Mouse (Mus musculus): ENCODE measurements around the gene Ccdc65. TPM values are rescaled to one million over a fixed set of nuclear protein-coding genes. Genes with fewer than 3 reads are reported as not detected.
A peak's percentile ranks its signal among the peaks of the same experiment; 100 is the strongest.

The Ccdc65 gene
- polyA plus RNA-seq, 1 experiment from 2014 or later: 5.7 TPM

DNA sequence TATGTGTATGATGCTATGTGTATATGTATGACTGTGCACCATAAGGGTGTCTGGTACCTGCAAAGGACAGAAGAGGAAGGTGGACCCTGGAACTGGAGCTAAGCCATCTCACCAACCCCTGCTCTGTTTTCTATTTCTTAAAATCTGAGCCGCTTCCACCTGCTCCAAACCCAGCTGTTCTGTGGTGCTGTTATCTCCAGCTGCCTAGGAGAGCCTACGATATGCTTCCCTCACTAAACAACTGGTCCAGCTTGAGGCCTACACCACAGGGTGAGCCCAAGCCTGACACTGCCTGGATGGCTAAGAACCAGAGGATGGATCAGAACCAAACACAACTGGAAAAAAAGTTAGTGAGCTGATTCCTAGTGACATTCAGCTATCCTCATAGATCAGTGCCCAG is 46.1 kb downstream of the Ccdc65 start:
- DNase-seq (no peak), ATAC-seq (ENCODE audit: low FRiP score, low TSS enrichment) (no peak)
- no peaks in the 10 kb centered on the region for H3K27me3 ChIP-seq (ENCODE audit: control insufficient read depth, insufficient read depth, low read length)
- peaks cover 6% of the 10 kb centered on the region; the same call in 1 of the 2 replicates for H3K36me3 ChIP-seq (ENCODE audit: control insufficient read depth, insufficient read depth, low read length)
- H3K4me1 ChIP-seq (ENCODE audit: control insufficient read depth, insufficient read depth, low read length): no peaks in the 10 kb centered on the region
- H3K9me3 ChIP-seq (ENCODE audit: control insufficient read depth, low read length): no peaks in the 10 kb centered on the region
- no peak overlapping the region for H3K9ac ChIP-seq (replicated peaks; ENCODE audit: low read length)
- WGBS: 90% methylated on average over 2 of the region's 2 CpGs
- H3K4me3 ChIP-seq (replicated peaks; ENCODE audit: low read depth, low read length): no peak overlapping the region
- no peak overlapping the region; the same call in 1 of the 2 replicates for H3K27ac ChIP-seq (replicated peaks; ENCODE audit: low read depth, low read length)
- no peak overlapping the region for H3K4me2 ChIP-seq (ENCODE audit: low read length)

DNA sequence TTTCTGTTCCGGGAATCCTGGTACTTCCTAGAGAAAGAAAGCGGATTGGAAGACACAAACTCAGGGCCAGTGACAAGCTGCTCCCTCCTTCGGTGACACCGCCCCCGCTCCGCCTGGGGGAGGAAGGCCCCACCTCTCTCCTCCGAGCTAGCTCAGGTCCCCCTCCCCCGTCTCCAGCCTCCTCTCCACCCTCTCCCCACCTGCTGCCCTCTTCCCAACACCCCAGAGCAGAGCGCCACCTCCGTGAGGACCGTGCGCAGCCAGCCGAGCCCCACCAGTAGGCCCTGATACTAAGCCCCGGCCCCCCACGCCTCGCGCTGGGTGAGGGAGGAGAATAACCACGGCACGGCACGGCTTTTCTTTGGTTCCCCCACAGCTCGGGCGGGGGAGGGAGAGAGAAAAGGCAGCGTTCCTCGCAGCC is 54.2 kb downstream of the Ccdc65 start:
- DNase-seq (peak; percentile 83), ATAC-seq (ENCODE audit: low FRiP score, low TSS enrichment) (peak; percentile 75)
- no peaks in the 10 kb centered on the region for H3K9me3 ChIP-seq (ENCODE audit: control insufficient read depth, low read length)
- H3K9ac ChIP-seq (replicated peaks; ENCODE audit: low read length): peak overlapping the region; percentile 94
- WGBS: 1% methylated on average over 22 of the region's 24 CpGs
- H3K4me2 ChIP-seq (ENCODE audit: low read length): peak overlapping the region; percentile 75
- peaks cover 17% of the 10 kb centered on the region for H3K4me1 ChIP-seq (ENCODE audit: control insufficient read depth, insufficient read depth, low read length)
- peak overlapping the region; percentile 93 for H3K27ac ChIP-seq (replicated peaks; ENCODE audit: low read depth, low read length)
- H3K36me3 ChIP-seq (ENCODE audit: control insufficient read depth, insufficient read depth, low read length): peaks cover 14% of the 10 kb centered on the region; the same call in 1 of the 2 replicates
- H3K4me3 ChIP-seq (replicated peaks; ENCODE audit: low read depth, low read length): peak overlapping the region; percentile 99
- H3K27me3 ChIP-seq (ENCODE audit: control insufficient read depth, insufficient read depth, low read length): peaks cover 6% of the 10 kb centered on the region; the same call in 1 of the 2 replicates

DNA sequence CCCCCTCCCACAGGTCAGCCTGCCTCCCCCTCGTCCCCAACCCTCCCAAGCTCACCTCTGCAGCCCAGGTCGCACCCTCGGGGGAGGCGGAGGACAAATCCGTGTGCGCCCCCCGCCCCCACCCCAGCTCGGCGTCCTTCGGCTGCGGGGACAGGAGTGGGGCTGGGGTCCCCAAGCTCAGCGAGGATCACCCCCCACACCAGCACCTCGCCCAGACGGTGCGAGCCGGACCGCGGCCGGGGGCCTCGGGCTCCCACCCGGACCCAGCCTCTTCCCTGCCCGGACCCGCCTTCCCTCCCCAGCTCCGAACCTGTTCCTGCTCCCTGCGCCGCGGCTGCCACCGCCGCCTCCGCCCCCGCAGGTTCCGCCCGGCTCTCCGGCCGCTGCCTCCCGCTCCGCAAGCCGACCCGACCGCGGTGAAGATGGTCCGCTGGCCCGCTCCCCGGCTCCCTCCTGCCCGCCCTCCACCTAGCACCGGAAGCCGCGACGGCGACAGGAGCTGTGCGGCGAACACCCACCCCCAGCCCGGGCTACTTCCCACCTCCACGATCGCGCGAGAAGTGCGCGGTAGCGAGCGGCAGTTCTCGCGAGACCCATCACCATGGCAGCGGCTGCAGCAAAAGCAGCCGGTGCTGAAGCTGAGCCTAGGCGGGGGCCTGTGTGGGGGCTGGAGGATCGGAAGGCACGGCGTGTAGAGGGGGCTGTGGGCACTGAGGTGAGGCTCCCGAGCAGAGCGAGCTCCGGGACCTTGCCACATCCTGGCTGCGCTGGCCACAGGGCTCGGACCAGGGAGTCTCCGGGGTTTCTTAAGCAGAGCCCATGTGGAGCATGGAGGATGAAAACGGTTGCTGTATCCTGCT is 54.9 kb downstream of the Ccdc65 start, which contains the start of gene Arf3:
Arf3 (minus strand) TSS at position 545 of the 860 bp plus-strand sequence.
- Histone ChIP-seq H3K27ac (replicated peaks; ENCODE audit: low read depth, low read length) (peak within 1 kb of the TSS; percentile 93), H3K36me3 (ENCODE audit: control insufficient read depth, insufficient read depth, low read length) (peaks cover 14% of the 10 kb centered on the region; the same call in 1 of the 2 replicates), H3K9me3 (ENCODE audit: control insufficient read depth, low read length) (no peaks in the 10 kb centered on the region), H3K4me3 (replicated peaks; ENCODE audit: low read depth, low read length) (peak within 1 kb of the TSS; percentile 99), H3K9ac (replicated peaks; ENCODE audit: low read length) (peak within 1 kb of the TSS; percentile 94), H3K4me1 (ENCODE audit: control insufficient read depth, insufficient read depth, low read length) (peaks cover 17% of the 10 kb centered on the region), H3K27me3 (ENCODE audit: control insufficient read depth, insufficient read depth, low read length) (peaks cover 6% of the 10 kb centered on the region; the same call in 1 of the 2 replicates), H3K4me2 (ENCODE audit: low read length) (peak within 1 kb of the TSS; percentile 75)
- under 1% methylated on average over 76 of the region's 76 CpGs for WGBS
- peak; percentile 98 for DNase-seq
- ATAC-seq (ENCODE audit: low FRiP score, low TSS enrichment): peak; percentile 96

DNA sequence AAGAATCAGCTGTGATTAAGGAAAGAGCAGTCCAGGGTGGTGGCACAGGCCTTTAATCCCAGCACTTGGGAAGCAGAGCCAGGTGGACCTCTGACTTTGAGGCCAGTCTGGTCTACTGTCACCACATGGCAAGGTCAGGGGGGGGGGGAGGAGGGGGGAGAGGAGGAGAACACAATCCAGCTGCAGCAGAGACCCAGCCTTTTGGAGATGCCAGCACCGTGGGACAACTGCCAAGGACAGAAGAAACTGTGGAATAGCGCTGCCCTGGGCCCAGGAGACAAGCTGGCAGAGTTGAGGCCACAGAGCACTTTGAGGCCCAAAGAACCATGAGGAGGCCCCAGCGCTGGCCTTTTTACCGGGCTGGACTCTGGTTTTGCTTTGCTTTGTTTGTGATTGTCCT is 57.9 kb downstream of the Ccdc65 start:
- Histone ChIP-seq H3K27me3 (ENCODE audit: control insufficient read depth, insufficient read depth, low read length) (peaks cover 24% of the 10 kb centered on the region), H3K9me3 (ENCODE audit: control insufficient read depth, low read length) (no peaks in the 10 kb centered on the region)
- 71% methylated on average over 4 of the region's 4 CpGs for WGBS

DNA sequence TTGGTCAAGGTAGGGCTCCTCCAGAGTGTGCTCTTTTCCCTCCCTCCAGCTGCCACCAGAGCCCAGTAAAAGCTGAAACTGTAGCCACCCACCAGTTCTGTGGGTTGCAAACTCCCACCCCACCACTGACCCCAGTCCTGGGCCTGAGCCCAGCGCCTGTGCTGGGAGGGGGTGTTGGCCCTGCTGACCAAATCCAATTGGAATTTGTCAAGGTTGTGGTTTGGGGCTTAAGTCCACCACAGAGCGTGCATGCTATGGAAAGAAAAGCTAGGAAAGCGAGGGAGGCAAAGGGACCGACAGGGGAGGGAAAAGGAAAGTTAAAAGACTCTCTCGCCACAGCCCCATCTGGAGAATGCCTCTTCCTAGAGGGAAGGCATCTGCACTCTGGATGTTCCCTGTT is 60.3 kb downstream of the Ccdc65 start:
- ATAC-seq (ENCODE audit: low FRiP score, low TSS enrichment) (no peak), DNase-seq (no peak)
- Histone ChIP-seq H3K9me3 (ENCODE audit: control insufficient read depth, low read length) (no peaks in the 10 kb centered on the region), H3K9ac (replicated peaks; ENCODE audit: low read length) (no peak overlapping the region), H3K4me1 (ENCODE audit: control insufficient read depth, insufficient read depth, low read length) (peaks cover 12% of the 10 kb centered on the region; the same call in 1 of the 2 replicates), H3K36me3 (ENCODE audit: control insufficient read depth, insufficient read depth, low read length) (no peaks in the 10 kb centered on the region), H3K4me2 (ENCODE audit: low read length) (no peak overlapping the region), H3K27me3 (ENCODE audit: control insufficient read depth, insufficient read depth, low read length) (peaks cover 48% of the 10 kb centered on the region), H3K27ac (replicated peaks; ENCODE audit: low read depth, low read length) (no peak overlapping the region), H3K4me3 (replicated peaks; ENCODE audit: low read depth, low read length) (no peak overlapping the region)
- WGBS: 24% methylated on average over 5 of the region's 5 CpGs

More for the DNA sequence above, 57.9 kb downstream of the Ccdc65 start:
- Histone ChIP-seq H3K9ac (replicated peaks; ENCODE audit: low read length) (no peak overlapping the region), H3K4me2 (ENCODE audit: low read length) (no peak overlapping the region), H3K27ac (replicated peaks; ENCODE audit: low read depth, low read length) (no peak overlapping the region), H3K36me3 (ENCODE audit: control insufficient read depth, insufficient read depth, low read length) (no peaks in the 10 kb centered on the region), H3K4me1 (ENCODE audit: control insufficient read depth, insufficient read depth, low read length) (peaks cover 14% of the 10 kb centered on the region), H3K4me3 (replicated peaks; ENCODE audit: low read depth, low read length) (no peak overlapping the region)
- DNase-seq (no peak), ATAC-seq (ENCODE audit: low FRiP score, low TSS enrichment) (no peak)

DNA sequence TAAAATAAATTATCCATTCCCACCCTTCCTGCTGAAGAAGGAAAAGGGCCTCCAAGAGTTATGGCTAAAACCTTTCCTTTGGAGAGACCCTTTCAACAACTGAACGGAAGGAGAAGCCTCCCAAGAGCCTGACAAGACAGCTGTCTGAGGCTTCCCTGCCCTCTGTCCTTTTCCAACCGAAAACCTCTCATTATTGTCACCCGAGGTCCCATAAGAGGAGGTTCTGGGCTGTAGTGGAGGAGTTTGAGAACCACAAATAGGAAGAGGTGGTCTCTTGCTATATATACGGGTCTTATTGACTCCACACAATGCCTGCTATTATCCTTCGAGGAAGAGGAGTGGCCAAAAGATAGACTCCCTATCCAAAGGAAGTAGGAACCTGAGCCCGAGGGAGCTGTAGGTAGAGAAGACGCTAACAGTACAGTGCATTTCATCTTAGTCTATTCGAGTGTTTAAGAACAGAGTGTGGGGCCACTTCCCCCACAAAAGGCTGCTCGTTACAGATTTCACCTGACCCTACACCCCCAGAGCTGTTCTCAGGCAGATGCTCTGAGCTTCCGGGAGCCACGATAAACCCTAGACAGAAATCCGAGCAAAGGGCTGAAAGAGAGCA is 63.9 kb downstream of the Ccdc65 start:
- Histone ChIP-seq H3K36me3 (ENCODE audit: control insufficient read depth, insufficient read depth, low read length) (no peaks in the 10 kb centered on the region), H3K27ac (replicated peaks; ENCODE audit: low read depth, low read length) (no peak overlapping the region), H3K9ac (replicated peaks; ENCODE audit: low read length) (0 out of 2 replicates have a peak overlapping the region, but pooled peaks have one; percentile 17), H3K4me3 (replicated peaks; ENCODE audit: low read depth, low read length) (peak overlapping the region; percentile 24; the same call in 1 of the 2 replicates), H3K9me3 (ENCODE audit: control insufficient read depth, low read length) (no peaks in the 10 kb centered on the region), H3K27me3 (ENCODE audit: control insufficient read depth, insufficient read depth, low read length) (peaks cover 78% of the 10 kb centered on the region), H3K4me1 (ENCODE audit: control insufficient read depth, insufficient read depth, low read length) (peaks cover 18% of the 10 kb centered on the region), H3K4me2 (ENCODE audit: low read length) (peak overlapping the region; percentile 41)
- no peak for ATAC-seq (ENCODE audit: low FRiP score, low TSS enrichment)
- WGBS: 8% methylated on average over 12 of the region's 12 CpGs
- DNase-seq: no peak

DNA sequence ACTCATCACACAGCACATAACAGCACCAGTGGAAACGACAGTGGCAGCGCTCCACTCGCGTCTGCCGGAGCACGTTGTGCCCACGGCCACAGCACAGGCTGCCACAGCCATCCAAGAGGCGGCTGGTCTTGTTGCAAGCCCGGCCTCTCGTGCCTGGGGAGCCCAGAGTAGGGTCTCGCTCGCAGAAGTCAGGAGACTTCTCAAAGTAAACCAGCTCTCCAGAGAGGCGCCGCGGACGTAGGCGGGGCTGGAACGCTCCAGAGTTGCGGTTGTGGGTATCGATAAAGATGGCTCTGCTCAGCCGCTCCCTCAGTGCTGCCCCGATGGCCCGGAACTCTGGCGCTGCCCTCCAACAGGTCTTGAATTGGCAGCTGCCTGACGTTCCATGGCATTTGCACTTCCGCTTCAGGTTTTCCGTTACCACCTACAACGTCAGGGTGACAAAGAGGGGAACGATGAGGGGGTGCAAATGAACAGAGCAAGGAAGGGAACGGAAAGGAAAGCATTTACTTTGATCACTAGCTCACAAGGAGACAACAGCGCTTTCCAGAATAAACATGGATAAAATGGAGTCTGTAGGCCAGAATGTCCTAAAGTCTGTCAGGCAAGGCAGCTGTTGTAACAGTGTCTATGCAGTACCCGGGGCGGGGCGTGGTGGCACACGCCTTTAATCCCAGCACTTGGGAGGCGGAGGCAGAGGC is 64.7 kb downstream of the Ccdc65 start:
- DNase-seq: peak; percentile 44
- 4% methylated on average over 36 of the region's 36 CpGs for WGBS
- Histone ChIP-seq H3K36me3 (ENCODE audit: control insufficient read depth, insufficient read depth, low read length) (no peaks in the 10 kb centered on the region), H3K9me3 (ENCODE audit: control insufficient read depth, low read length) (no peaks in the 10 kb centered on the region), H3K27me3 (ENCODE audit: control insufficient read depth, insufficient read depth, low read length) (peaks cover 85% of the 10 kb centered on the region), H3K9ac (replicated peaks; ENCODE audit: low read length) (peak overlapping the region; percentile 17; the same call in 1 of the 2 replicates), H3K4me3 (replicated peaks; ENCODE audit: low read depth, low read length) (peak overlapping the region; percentile 24), H3K4me2 (ENCODE audit: low read length) (peak overlapping the region; percentile 41), H3K4me1 (ENCODE audit: control insufficient read depth, insufficient read depth, low read length) (peaks cover 20% of the 10 kb centered on the region), H3K27ac (replicated peaks; ENCODE audit: low read depth, low read length) (no peak overlapping the region)
- ATAC-seq (ENCODE audit: low FRiP score, low TSS enrichment): no peak

All from midbrain, embryonic 14.5 days (tissue).